Mouse (Mus musculus) ES-Bruce4 (cell line): ENCODE measurements at regions not wholly inside any gene's neighbourhood (a gene's known extent, or its start where the extent isn't known, plus 50 kb on each side); places are given as distances from the start of the nearest gene placed in this dataset.

Experiments used
- CTCF ChIP-seq: IDR thresholded peaks from one replicate; pipeline ENCODE4 v1.8.1; 2011; ENCODE audit warnings: low read depth, low read length
- EP300 ChIP-seq: IDR thresholded peaks from 2 replicates; pipeline ENCODE4 v1.6.1; 2011; ENCODE audit warnings: low read depth, low read length; ENCODE audit not compliant: insufficient read depth
- POLR2A ChIP-seq: IDR thresholded peaks from one replicate; pipeline ENCODE4 v1.8.1; 2011; ENCODE audit warnings: low read length; ENCODE audit not compliant: insufficient read depth

DNA sequence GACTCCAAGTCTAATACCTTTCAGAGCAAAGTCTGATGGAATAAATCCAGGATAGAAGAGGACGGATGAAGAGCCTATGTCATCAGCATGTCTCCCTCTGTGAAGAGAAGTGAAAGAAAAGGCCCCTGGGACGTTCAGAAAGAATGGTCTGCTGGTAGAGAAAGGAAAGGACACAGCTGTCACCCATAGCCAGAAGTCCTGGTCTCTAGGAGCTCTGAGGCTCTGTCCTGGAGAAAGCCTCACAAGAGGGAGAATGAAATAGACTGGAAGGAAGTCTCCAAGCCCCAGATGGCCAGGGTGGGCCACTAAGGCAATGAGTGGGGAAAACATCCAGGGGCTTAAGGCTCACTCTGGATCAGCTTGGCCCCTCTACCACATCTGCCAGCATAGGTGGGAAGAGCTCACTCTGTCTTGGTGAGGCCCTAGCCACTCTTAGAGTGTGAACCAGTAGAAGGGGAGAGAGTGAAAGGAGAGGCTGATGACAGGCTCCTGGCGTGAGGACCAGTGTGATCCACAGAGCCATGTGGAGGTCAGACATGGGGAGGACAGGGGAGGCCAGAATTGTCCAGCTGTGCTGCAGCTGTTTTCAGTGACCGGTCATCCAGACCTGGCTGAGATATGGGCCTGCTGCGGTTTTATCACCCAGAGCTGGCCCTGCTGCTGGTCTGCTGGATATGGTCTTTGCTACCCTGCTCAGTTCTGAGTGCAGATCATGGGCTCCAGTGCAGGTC is 268.2 kb downstream of the Cyp26b1 start:
- TF ChIP-seq POLR2A: no peak
- no peak for TF ChIP-seq CTCF
- no peak for TF ChIP-seq EP300
